Mouse (Mus musculus) hindbrain, embryonic 11.5 days (tissue): ENCODE results near the gene Masp1. TPM values are rescaled to one million over a fixed set of nuclear protein-coding genes. Genes with fewer than 3 reads are reported as not detected.

Source experiments
- ATAC-seq: fragments of 200-750 bp; cut with Nextera tagmentation; 2 replicates; pipeline ENCODE4 v1.8.0; 2017; ENCODE audit warnings: mild to moderate bottlenecking, moderate TSS enrichment, moderate library complexity; ENCODE audit not compliant: low FRiP score
- DNase-seq: peaks from one replicate; pipeline ENCODE4 v3.0.0-alpha.2; 2015; ENCODE audit warnings: low spot score
- H3K27ac ChIP-seq: fragments of 300-500 bp; sonication (generic); 2 replicates; pipeline ENCODE4 v1.5.1; 2014; ENCODE audit warnings: mild to moderate bottlenecking, low read depth, low read length
- H3K27me3 ChIP-seq: fragments of 300-500 bp; sonication (generic); 2 replicates; pipeline ENCODE4 v1.6.1; 2014; ENCODE audit warnings: mild to moderate bottlenecking, low read length, moderate library complexity, mixed read lengths; ENCODE audit not compliant: control insufficient read depth, insufficient read depth
- H3K36me3 ChIP-seq: fragments of 300-500 bp; sonication (generic); 2 replicates; pipeline ENCODE4 v1.6.1; 2014; ENCODE audit warnings: mild to moderate bottlenecking, low read length, moderate library complexity, mixed read lengths; ENCODE audit not compliant: control insufficient read depth, insufficient read depth
- H3K4me1 ChIP-seq: fragments of 300-500 bp; sonication (generic); replicated peaks from 2 replicates; pipeline ENCODE4 v1.6.1; 2014; ENCODE audit warnings: low read length, mixed read lengths; ENCODE audit not compliant: control insufficient read depth, insufficient read depth
- H3K4me2 ChIP-seq: fragments of 300-500 bp; sonication (generic); replicated peaks from 2 replicates; pipeline ENCODE4 v1.6.1; 2014; ENCODE audit warnings: mild to moderate bottlenecking, low read depth, low read length
- H3K4me3 ChIP-seq: fragments of 300-500 bp; sonication (generic); 2 replicates; pipeline ENCODE4 v1.5.1; 2014; ENCODE audit warnings: low read depth, low read length
- H3K9ac ChIP-seq: fragments of 300-500 bp; sonication (generic); 2 replicates; pipeline ENCODE4 v1.6.1; 2014; ENCODE audit warnings: low read depth, low read length
- H3K9me3 ChIP-seq: fragments of 300-500 bp; sonication (generic); 2 replicates; pipeline ENCODE4 v1.6.1; 2016; ENCODE audit warnings: low read length; ENCODE audit not compliant: control insufficient read depth
- WGBS: fragments of 180-500 bp; shearing (Covaris S2); extraction: QIAGEN DNeasy Blood & Tissue Kit; methylation state at CpG from one replicate; pipeline ENCODE4 v1.1.7; 2014; 5-methylcytosine and 5-hydroxymethylcytosine counted together
- polyA plus RNA-seq: library from polyadenylated mRNA; unstranded; fragments of >200 nt; fragmentation: Nextera tagmentation; extraction: Ambion mirVana; gene quantifications from 2 replicates; pipeline ENCODE4 v1.2.1, GENCODE M21; 2014

The Masp1 gene
- polyA plus RNA-seq: 21.6 and 24.4 TPM in 2 replicates

- peak within 1 kb of the TSS; percentile 76 for H3K9ac ChIP-seq
- H3K4me2 ChIP-seq: peak within 1 kb of the TSS; percentile 78
- 1% methylated on average over 12 of the region's 12 CpGs for WGBS
- H3K27me3 ChIP-seq: no peaks in the 10 kb centered on the region
- peak; percentile 91 for ATAC-seq
- H3K36me3 ChIP-seq: no peaks in the 10 kb centered on the region
- peak; percentile 65 for DNase-seq
- H3K27ac ChIP-seq: peak within 1 kb of the TSS; percentile 86
- peaks cover 4% of the 10 kb centered on the region; the same call in 1 of the 2 replicates for H3K4me1 ChIP-seq
- H3K4me3 ChIP-seq: peak within 1 kb of the TSS; percentile 46
- H3K9me3 ChIP-seq: no peaks in the 10 kb centered on the region
Observed at GRCm38 (mm10) chr16:23520235-23520871, at the start of gene Masp1, which contains the start of gene Rtp4. Gene Masp1, minus strand, starts transcription at chr16:23520815. Gene Rtp4, plus strand, starts transcription at chr16:23520291.

GRCm38 (mm10) chr16:23568369-23568958 is 47.8 kb upstream of the Masp1 start:
- H3K27me3 ChIP-seq: no peaks in the 10 kb centered on the region
- H3K9me3 ChIP-seq: no peaks in the 10 kb centered on the region
- H3K4me1 ChIP-seq: no peaks in the 10 kb centered on the region
- DNase-seq: peak; percentile 9
- H3K36me3 ChIP-seq: no peaks in the 10 kb centered on the region
- no peak overlapping the region for H3K9ac ChIP-seq
- ATAC-seq: 0 out of 2 replicates have a peak, but pooled peaks have one; percentile 14
- no peak overlapping the region for H3K27ac ChIP-seq
- H3K4me3 ChIP-seq: no peak overlapping the region
- no peak overlapping the region for H3K4me2 ChIP-seq
- WGBS: 52% methylated on average over 4 of the region's 4 CpGs

- H3K36me3 ChIP-seq: no peaks in the 10 kb centered on the region
- no peak overlapping the region for H3K9ac ChIP-seq
- no peaks in the 10 kb centered on the region for H3K9me3 ChIP-seq
- WGBS: 96% methylated on average over 2 of the region's 2 CpGs
- no peak for ATAC-seq
- no peaks in the 10 kb centered on the region for H3K4me1 ChIP-seq
- DNase-seq: no peak
- no peak overlapping the region for H3K27ac ChIP-seq
- H3K4me2 ChIP-seq: no peak overlapping the region
- no peaks in the 10 kb centered on the region for H3K27me3 ChIP-seq
- no peak overlapping the region for H3K4me3 ChIP-seq
Observed at GRCm38 (mm10) chr16:23557669-23558068, 37.1 kb upstream of the Masp1 start.

- no peaks in the 10 kb centered on the region for H3K9me3 ChIP-seq
- H3K27ac ChIP-seq: no peak overlapping the region
- no peak overlapping the region for H3K4me3 ChIP-seq
- no peaks in the 10 kb centered on the region for H3K27me3 ChIP-seq
- 94% methylated on average over 5 of the region's 5 CpGs for WGBS
- no peak for ATAC-seq
- no peak overlapping the region for H3K4me2 ChIP-seq
- H3K9ac ChIP-seq: no peak overlapping the region
- H3K36me3 ChIP-seq: no peaks in the 10 kb centered on the region
- H3K4me1 ChIP-seq: no peaks in the 10 kb centered on the region
- no peak for DNase-seq
Observed at GRCm38 (mm10) chr16:23557195-23557594, 36.6 kb upstream of the Masp1 start.

DNA sequence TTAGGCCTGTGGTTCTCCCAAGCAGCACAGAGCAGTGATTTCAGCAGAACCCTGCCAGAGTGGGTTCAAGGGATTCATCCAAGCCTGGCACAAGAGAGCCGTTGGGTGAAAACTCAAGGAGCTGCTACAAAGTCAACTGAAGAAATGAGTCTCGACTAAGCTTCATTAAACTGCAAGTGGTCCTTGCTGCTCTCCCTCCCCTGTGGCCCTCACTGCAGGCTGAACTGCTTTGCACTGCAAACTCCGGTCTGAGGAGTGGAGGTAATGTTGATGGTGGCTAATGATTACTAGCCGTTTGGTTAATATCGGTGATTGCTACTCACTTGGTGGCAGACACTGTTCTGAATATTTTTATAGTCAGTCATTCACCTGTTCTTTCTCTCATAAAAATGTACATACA is 34.1 kb upstream of the Masp1 start:
- WGBS: 80% methylated on average over 5 of the region's 5 CpGs
- no peaks in the 10 kb centered on the region for H3K36me3 ChIP-seq
- ATAC-seq (no peak), DNase-seq (no peak)
- H3K4me3 ChIP-seq: no peak overlapping the region
- no peak overlapping the region for H3K9ac ChIP-seq
- H3K4me2 ChIP-seq: no peak overlapping the region
- no peaks in the 10 kb centered on the region for H3K4me1 ChIP-seq
- no peaks in the 10 kb centered on the region for H3K9me3 ChIP-seq
- H3K27ac ChIP-seq: no peak overlapping the region
- H3K27me3 ChIP-seq: no peaks in the 10 kb centered on the region

GRCm38 (mm10) chr16:23550981-23551582 is 30.5 kb upstream of the Masp1 start:
- Histone ChIP-seq H3K27me3 (no peaks in the 10 kb centered on the region), H3K4me2 (no peak overlapping the region), H3K4me1 (no peaks in the 10 kb centered on the region), H3K9me3 (no peaks in the 10 kb centered on the region), H3K27ac (no peak overlapping the region), H3K9ac (no peak overlapping the region), H3K4me3 (no peak overlapping the region), H3K36me3 (no peaks in the 10 kb centered on the region)
- 0 out of 2 replicates have a peak, but pooled peaks have one; percentile 33 for ATAC-seq
- WGBS: 86% methylated on average over 18 of the region's 18 CpGs
- DNase-seq: no peak

GRCm38 (mm10) chr16:23550346-23550980 is 29.8 kb upstream of the Masp1 start:
- WGBS: 49% methylated on average over 8 of the region's 8 CpGs
- 0 out of 2 replicates have a peak, but pooled peaks have one; percentile 64 for ATAC-seq
- H3K4me3 ChIP-seq: no peak overlapping the region

DNA sequence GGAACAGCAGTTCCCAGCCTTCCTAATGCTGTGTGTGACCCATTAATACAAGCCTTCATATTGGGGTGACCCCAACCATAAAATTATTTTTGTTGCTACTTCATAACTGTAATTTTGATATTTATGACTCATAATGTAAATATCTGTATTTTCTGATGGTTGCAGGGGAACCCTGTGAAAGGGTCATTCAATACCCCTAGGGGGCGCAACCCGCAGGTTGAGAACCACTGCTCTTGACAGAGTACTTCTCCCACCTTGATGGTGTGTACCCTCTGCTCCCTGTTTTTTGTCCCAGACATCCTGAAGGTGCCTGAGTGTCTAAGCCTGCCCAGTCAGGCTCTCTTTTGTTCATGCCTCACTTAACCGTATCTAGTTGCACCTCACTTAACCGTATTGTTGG is 27.2 kb upstream of the Masp1 start:
- ATAC-seq: no peak
- WGBS: 83% methylated on average over 4 of the region's 4 CpGs

More at GRCm38 (mm10) chr16:23550346-23550980, 29.8 kb upstream of the Masp1 start:
- Histone ChIP-seq H3K4me1 (no peaks in the 10 kb centered on the region), H3K9ac (no peak overlapping the region), H3K27ac (no peak overlapping the region), H3K4me2 (no peak overlapping the region), H3K27me3 (no peaks in the 10 kb centered on the region), H3K9me3 (no peaks in the 10 kb centered on the region), H3K36me3 (no peaks in the 10 kb centered on the region)
- peak; percentile 74 for DNase-seq

More for the DNA sequence above, 27.2 kb upstream of the Masp1 start:
- H3K9me3 ChIP-seq: no peaks in the 10 kb centered on the region
- no peak overlapping the region for H3K27ac ChIP-seq
- no peak for DNase-seq
- no peak overlapping the region for H3K9ac ChIP-seq
- no peaks in the 10 kb centered on the region for H3K36me3 ChIP-seq
- no peaks in the 10 kb centered on the region for H3K27me3 ChIP-seq
- H3K4me2 ChIP-seq: no peak overlapping the region
- no peak overlapping the region for H3K4me3 ChIP-seq
- H3K4me1 ChIP-seq: no peaks in the 10 kb centered on the region
